Mouse (Mus musculus): Measurements from ENCODE around the gene Hyal1.

GRCm38 (mm10) chr9:107590773-107591060, 14.0 kb downstream of the Hyal1 start:
- no peak for TF ChIP-seq CTCF (conservative IDR thresholded peaks at IDR 0.05; ENCODE audit: insufficient read depth, insufficient read length, low read depth, low read length)
- no peak for TF ChIP-seq POLR2A (IDR thresholded peaks at IDR 0.05; ENCODE audit: low read depth, low read length)

Measured in kidney, adult 2 months (tissue).